Mouse (Mus musculus) neural tube, embryonic 12.5 days (tissue): ENCODE measurements around the gene 2210016F16Rik. TPM values are rescaled to one million over a fixed set of nuclear protein-coding genes. Genes with fewer than 3 reads are reported as not detected.
A peak's percentile ranks its signal among the peaks of the same experiment; 100 is the strongest.
"Not testable (repeated sequence)": the region's sequence is repeated elsewhere in the genome, so short reads cannot be mapped to it uniquely, and the experiment has no call there.

Experiments used
- ATAC-seq: fragments of 200-750 bp; cut with Nextera tagmentation; 2 replicates; pipeline ENCODE4 v1.8.0; 2017; ENCODE audit warnings: low read depth, mild to moderate bottlenecking, moderate TSS enrichment, moderate library complexity; ENCODE audit not compliant: low FRiP score
- H3K27ac ChIP-seq: fragments of 300-500 bp; sonication (generic); 2 replicates; pipeline ENCODE4 v1.5.1; 2016
- H3K27me3 ChIP-seq: fragments of 300-500 bp; sonication (generic); replicated peaks from 2 replicates; pipeline ENCODE4 v1.6.1; 2016; ENCODE audit warnings: mild to moderate bottlenecking
- H3K36me3 ChIP-seq: fragments of 300-500 bp; sonication (generic); 2 replicates; pipeline ENCODE4 v1.6.1; 2016; ENCODE audit warnings: mild to moderate bottlenecking
- H3K4me1 ChIP-seq: fragments of 300-500 bp; sonication (generic); 2 replicates; pipeline ENCODE4 v1.6.1; 2016
- H3K4me2 ChIP-seq: fragments of 300-500 bp; sonication (generic); replicated peaks from 2 replicates; pipeline ENCODE4 v1.6.1; 2016; ENCODE audit warnings: mild to moderate bottlenecking
- H3K4me3 ChIP-seq: fragments of 300-500 bp; sonication (generic); 2 replicates; pipeline ENCODE4 v1.5.1; 2016
- H3K9ac ChIP-seq: fragments of 300-500 bp; sonication (generic); 2 replicates; pipeline ENCODE4 v1.6.1; 2016; ENCODE audit warnings: mild to moderate bottlenecking
- H3K9me3 ChIP-seq: fragments of 300-500 bp; sonication (generic); 2 replicates; pipeline ENCODE4 v1.6.1; 2016; ENCODE audit warnings: mild to moderate bottlenecking
- WGBS: fragments of 180-500 bp; shearing (Covaris S2); methylation state at CpG from one replicate; pipeline ENCODE4 v1.1.7; 2016; 5-methylcytosine and 5-hydroxymethylcytosine counted together
- polyA plus RNA-seq: library from polyadenylated mRNA; unstranded; fragments of >200 nt; fragmentation: Nextera tagmentation; extraction: Ambion mirVana; gene quantifications from 2 replicates; pipeline ENCODE4 v1.2.1, GENCODE M21; 2016

2210016F16Rik gene
- polyA plus RNA-seq, 1 experiment from 2014 or later: 28.0 TPM

DNA sequence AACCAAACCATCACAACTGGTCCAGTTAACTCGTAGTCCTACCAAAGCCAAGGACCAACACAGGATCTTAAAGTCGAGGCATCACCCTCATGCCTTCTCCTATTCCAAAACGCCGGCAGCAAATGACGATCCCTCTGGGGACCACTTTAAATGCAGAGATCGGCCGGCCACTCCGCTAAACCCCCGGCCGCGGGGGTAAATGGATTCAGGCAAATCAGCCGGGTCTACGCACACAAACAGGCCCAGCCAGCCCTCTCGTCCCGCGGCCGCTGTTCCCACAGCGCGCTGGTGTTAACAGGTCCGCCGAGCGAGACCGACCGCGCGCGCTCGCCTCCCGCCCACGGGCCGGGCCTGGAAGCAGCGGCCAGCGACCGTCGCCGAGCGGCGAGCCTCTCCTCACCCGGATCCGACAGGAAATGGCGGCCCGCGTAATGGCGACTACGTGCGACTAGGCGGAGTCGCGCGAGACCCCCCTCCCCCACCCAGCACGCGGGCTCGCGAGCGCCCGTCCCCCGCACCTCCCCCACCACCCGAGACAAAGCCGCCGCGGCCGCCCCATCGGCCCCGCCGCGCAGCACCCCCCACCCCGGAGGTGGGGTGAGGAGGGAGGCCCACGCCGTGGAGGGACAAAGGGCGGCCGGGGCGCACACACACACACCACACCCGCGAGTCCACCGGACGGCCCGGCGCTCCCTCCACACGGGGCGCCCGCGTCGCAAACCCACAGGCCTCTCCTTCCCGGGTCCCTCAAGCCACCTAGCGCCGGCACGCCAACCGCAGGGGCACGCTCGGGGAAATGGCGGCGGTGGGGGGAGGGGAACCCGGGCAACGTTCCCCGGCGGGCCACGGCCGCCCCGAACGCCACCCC, 16.3 kb upstream of the 2210016F16Rik start:
- peaks cover 3% of the 10 kb centered on the region; the same call in 1 of the 2 replicates for H3K4me1 ChIP-seq
- H3K4me3 ChIP-seq: peak overlapping the region; percentile 98
- no peaks in the 10 kb centered on the region for H3K9me3 ChIP-seq
- H3K27me3 ChIP-seq: no peaks in the 10 kb centered on the region
- under 1% methylated on average over 89 of the region's 100 CpGs for WGBS
- H3K4me2 ChIP-seq: peak overlapping the region; percentile 85
- peak overlapping the region; percentile 97 for H3K27ac ChIP-seq
- peaks cover 16% of the 10 kb centered on the region for H3K36me3 ChIP-seq
- ATAC-seq: peak; percentile 57
- H3K9ac ChIP-seq: peak overlapping the region; percentile 100

DNA sequence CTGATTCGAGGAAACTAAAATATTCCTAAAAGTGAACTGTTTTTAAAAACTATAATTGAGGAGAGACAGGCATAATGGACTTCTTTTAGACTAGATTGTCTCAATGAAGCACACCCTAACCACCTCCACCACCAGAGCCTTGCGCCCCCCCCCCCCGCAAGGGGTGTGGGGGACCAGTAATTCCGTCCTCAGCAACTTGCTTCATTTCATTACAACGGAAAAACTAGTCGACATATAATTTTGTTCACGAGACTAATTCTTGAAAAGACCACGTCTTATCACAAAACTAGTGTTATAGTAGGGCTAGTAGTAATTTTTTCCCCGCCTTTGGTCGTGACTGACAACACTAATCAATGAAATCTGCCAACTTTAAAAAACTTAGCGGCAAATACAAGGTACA, 15.6 kb upstream of the 2210016F16Rik start:
- Histone ChIP-seq H3K27me3 (no peaks in the 10 kb centered on the region), H3K4me2 (peak overlapping the region; percentile 85), H3K4me3 (peak overlapping the region; percentile 98), H3K36me3 (peaks cover 24% of the 10 kb centered on the region), H3K27ac (no peak overlapping the region), H3K9me3 (no peaks in the 10 kb centered on the region), H3K9ac (peak overlapping the region; percentile 100), H3K4me1 (peaks cover 3% of the 10 kb centered on the region; the same call in 1 of the 2 replicates)
- WGBS: 1% methylated on average over 11 of the region's 11 CpGs
- ATAC-seq: no peak

DNA sequence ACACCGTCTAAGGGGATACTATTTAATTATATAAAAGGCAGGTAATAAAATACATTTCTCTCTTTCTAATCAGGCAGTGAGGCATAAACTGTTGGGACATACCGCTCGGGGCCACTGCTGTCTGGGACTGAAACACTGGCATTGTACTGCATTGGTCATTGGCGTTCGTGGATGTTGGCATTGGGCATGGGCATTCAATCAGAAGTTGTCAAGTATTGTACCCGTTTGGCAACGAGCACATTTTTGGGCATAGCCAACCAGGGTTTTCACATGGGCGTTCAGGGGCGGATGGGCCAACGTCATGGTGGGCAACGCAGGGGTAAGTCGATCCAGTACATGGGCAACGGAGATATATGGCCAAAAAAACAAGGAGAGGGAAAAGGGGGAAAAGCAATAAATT, 12.6 kb upstream of the 2210016F16Rik start:
- Histone ChIP-seq H3K4me2 (no peak overlapping the region), H3K9ac (no peak overlapping the region), H3K4me3 (no peak overlapping the region), H3K27ac (no peak overlapping the region), H3K9me3 (no peaks in the 10 kb centered on the region), H3K4me1 (peaks cover 3% of the 10 kb centered on the region; the same call in 1 of the 2 replicates), H3K36me3 (peaks cover 47% of the 10 kb centered on the region), H3K27me3 (no peaks in the 10 kb centered on the region)
- WGBS: 82% methylated on average over 13 of the region's 13 CpGs
- ATAC-seq: no peak

DNA sequence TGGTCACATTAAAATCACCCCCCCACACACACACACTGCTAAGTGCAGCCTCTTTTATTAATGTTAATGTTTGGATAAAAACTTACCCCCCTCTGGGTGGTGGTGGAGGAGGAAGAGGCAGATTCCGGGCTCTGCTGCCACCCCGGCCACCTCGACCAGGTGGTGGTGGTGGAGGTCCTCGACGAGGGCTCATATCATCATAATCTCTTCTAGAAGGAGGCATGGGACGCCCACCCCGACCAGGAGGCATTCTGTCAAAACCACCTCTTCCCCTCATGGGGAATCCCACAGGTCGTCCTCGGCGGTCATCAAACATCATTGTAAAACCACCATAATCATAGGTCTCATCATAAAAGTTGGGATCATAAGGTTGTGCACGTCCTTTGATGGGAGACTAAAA, 9.4 kb upstream of the 2210016F16Rik start:
- not testable (repeated sequence) for H3K9ac ChIP-seq, H3K27me3 ChIP-seq, H3K27ac ChIP-seq, ATAC-seq, H3K4me2 ChIP-seq, H3K9me3 ChIP-seq, H3K4me1 ChIP-seq, H3K4me3 ChIP-seq
- H3K36me3 ChIP-seq: peaks cover 66% of the 10 kb centered on the region
- WGBS: 85% methylated on average over 11 of the region's 11 CpGs

DNA sequence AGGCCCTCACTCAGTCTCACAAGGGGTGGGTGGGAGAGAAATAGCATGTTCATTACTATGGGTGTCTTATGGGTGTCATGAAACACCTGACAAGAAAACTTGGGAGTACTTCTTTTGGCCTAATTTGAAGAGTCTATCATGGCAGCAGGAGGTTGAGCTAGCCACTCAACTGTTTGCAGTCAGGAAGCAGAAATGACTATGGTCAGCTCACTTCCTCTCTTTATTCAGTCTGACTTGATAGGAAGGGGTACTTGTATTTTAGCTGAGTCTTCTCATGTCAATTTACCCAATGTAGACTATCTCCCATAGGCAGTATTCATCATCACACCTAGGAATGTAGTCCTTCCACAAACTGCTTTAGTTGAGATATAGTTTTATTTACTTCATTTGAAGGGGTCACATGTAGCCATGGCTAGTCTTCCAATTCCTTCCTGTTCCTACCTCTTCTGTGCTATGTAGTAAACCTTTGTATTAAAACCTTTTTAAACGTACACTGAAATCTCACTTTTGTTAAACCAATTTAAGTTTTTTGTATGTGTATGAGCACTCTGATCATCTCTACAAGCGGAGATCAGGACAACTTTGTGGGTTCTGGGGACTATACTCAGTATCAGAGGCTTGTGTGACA, 4.4 kb upstream of the 2210016F16Rik start:
- Histone ChIP-seq H3K36me3 (peaks cover 31% of the 10 kb centered on the region), H3K4me1 (no peaks in the 10 kb centered on the region), H3K27ac (no peak overlapping the region), H3K4me2 (no peak overlapping the region), H3K27me3 (no peaks in the 10 kb centered on the region), H3K4me3 (no peak overlapping the region), H3K9me3 (no peaks in the 10 kb centered on the region), H3K9ac (no peak overlapping the region)
- no peak for ATAC-seq
- WGBS: 84% methylated on average over 2 of the region's 2 CpGs

DNA sequence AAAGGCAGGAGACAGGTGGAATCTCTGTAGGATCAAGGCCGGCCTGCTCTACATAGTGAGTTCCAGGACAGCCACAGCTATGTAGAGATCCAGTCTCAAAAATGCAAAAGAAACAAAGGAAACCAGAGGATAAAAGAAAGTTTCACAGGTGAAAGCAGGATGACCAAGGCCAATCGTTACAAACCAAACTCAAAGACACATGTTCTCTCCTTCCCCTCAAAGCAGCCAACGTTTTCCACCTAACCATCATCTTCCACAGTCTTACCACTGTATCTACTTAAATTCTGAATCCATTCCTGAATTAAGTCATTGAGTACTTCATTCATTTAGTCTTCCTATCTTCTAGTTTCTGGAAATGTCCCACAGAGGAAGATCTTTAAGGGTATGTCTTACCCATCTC, 3.4 kb upstream of the 2210016F16Rik start:
- no peak overlapping the region for H3K4me2 ChIP-seq
- 72% methylated on average over 3 of the region's 3 CpGs for WGBS
- ATAC-seq: no peak
- no peak overlapping the region for H3K27ac ChIP-seq
- peaks cover 24% of the 10 kb centered on the region for H3K36me3 ChIP-seq
- H3K27me3 ChIP-seq: no peaks in the 10 kb centered on the region
- no peak overlapping the region for H3K9ac ChIP-seq
- H3K9me3 ChIP-seq: no peaks in the 10 kb centered on the region
- peaks cover 5% of the 10 kb centered on the region for H3K4me1 ChIP-seq
- H3K4me3 ChIP-seq: no peak overlapping the region

DNA sequence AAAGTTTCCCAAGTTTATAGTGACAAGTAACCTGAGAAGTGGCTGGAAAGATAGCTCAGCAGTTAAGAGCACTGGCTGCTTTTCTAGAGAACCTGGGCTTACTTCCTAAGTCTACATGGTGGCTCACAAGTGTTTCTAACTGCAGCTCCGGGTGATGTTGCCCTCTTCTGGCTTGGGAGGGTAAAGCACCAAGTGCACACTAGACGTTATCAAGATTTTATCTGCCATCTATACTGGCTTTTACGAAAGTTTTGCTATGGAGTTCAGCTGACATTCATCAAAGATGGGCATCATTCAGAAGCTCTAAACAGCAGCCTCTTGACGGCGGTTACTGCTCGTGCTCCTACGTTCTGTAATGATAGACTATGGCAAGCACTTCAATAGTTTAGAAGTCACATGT, 2.9 kb upstream of the 2210016F16Rik start:
- WGBS: 20% methylated on average over 7 of the region's 7 CpGs
- peaks cover 23% of the 10 kb centered on the region for H3K36me3 ChIP-seq
- H3K4me2 ChIP-seq: no peak overlapping the region
- H3K9ac ChIP-seq: no peak overlapping the region
- no peak overlapping the region for H3K27ac ChIP-seq
- no peaks in the 10 kb centered on the region for H3K9me3 ChIP-seq
- H3K27me3 ChIP-seq: no peaks in the 10 kb centered on the region
- peaks cover 5% of the 10 kb centered on the region for H3K4me1 ChIP-seq
- H3K4me3 ChIP-seq: no peak overlapping the region
- no peak for ATAC-seq

DNA sequence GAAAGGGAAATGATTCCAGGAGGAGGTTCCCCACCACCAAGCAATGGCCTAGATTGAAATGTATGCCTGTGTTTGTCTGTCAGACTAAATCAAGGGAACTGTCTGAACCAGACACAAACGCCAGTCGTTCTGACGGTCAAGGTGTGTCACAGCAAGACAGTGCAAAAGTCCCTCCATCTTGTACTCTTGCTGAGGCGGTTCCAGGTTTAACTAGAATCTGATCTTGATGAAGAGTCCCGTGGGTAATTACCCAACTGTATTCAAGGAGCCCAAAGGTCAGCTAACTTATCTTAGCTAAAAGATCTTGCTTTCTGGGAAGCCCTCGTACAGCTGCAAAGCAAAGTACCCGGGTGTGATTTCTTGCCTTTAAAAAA, 509 bp upstream of the 2210016F16Rik start:
- H3K4me3 ChIP-seq: no peak overlapping the region
- H3K9me3 ChIP-seq: peaks cover 19% of the 10 kb centered on the region
- peak overlapping the region; percentile 93 for H3K4me2 ChIP-seq
- H3K36me3 ChIP-seq: peaks cover 33% of the 10 kb centered on the region
- ATAC-seq: no peak
- H3K9ac ChIP-seq: peak overlapping the region; percentile 75; the same call in 1 of the 2 replicates
- H3K27me3 ChIP-seq: no peaks in the 10 kb centered on the region
- H3K27ac ChIP-seq: no peak overlapping the region
- peaks cover 5% of the 10 kb centered on the region for H3K4me1 ChIP-seq
- WGBS: 86% methylated on average over 7 of the region's 7 CpGs

DNA sequence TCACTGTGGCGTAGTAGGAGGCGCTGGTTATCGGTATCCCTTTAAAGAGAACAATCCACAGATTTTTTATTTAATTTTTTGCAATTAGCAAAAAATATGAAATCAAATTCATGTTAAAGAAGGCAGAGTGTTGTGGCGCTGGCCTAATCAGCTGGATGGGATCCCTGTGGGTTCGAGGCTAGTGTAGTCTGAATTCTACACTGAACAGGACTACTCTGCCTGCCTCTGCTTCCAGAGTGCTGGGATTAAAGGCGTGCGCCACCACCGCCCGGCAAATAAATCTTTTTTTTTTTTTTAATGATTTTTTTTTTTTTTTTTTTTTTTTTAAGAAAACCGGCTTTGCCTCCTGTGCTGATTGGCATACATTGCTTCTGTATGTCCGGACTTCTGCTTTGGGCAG, 654 bp downstream of the 2210016F16Rik start:
- Histone ChIP-seq H3K9me3 (peaks cover 25% of the 10 kb centered on the region), H3K4me2 (peak overlapping the region; percentile 93), H3K9ac (peak overlapping the region; percentile 75), H3K27ac (no peak overlapping the region), H3K27me3 (no peaks in the 10 kb centered on the region), H3K4me1 (peaks cover 5% of the 10 kb centered on the region), H3K4me3 (peak overlapping the region; percentile 70), H3K36me3 (peaks cover 33% of the 10 kb centered on the region)
- 0 out of 2 replicates have a peak, but pooled peaks have one; percentile 35 for ATAC-seq
- WGBS: 64% methylated on average over 10 of the region's 11 CpGs

DNA sequence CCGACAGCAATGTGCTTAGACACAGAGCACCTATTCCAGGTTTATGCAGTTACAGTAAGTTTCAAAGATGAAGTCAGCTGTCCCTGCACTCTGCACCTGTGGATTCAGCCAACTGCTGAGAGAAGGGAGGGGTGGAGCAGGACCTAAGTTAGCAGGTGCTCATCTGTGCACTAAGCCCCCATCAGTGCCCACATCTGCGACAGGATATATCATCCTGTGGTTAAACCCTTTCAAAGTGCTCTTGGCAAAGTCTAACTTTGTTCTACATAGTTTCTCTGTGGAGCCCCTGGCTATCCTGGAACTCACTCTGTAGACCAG, 11.9 kb downstream of the 2210016F16Rik start:
- H3K36me3 ChIP-seq: no peaks in the 10 kb centered on the region
- H3K4me2 ChIP-seq: no peak overlapping the region
- H3K27ac ChIP-seq: no peak overlapping the region
- no peak overlapping the region for H3K4me3 ChIP-seq
- ATAC-seq: no peak
- no peaks in the 10 kb centered on the region for H3K4me1 ChIP-seq
- peaks cover 9% of the 10 kb centered on the region; the same call in 1 of the 2 replicates for H3K9me3 ChIP-seq
- 90% methylated on average over 2 of the region's 2 CpGs for WGBS
- no peaks in the 10 kb centered on the region for H3K27me3 ChIP-seq
- H3K9ac ChIP-seq: no peak overlapping the region

DNA sequence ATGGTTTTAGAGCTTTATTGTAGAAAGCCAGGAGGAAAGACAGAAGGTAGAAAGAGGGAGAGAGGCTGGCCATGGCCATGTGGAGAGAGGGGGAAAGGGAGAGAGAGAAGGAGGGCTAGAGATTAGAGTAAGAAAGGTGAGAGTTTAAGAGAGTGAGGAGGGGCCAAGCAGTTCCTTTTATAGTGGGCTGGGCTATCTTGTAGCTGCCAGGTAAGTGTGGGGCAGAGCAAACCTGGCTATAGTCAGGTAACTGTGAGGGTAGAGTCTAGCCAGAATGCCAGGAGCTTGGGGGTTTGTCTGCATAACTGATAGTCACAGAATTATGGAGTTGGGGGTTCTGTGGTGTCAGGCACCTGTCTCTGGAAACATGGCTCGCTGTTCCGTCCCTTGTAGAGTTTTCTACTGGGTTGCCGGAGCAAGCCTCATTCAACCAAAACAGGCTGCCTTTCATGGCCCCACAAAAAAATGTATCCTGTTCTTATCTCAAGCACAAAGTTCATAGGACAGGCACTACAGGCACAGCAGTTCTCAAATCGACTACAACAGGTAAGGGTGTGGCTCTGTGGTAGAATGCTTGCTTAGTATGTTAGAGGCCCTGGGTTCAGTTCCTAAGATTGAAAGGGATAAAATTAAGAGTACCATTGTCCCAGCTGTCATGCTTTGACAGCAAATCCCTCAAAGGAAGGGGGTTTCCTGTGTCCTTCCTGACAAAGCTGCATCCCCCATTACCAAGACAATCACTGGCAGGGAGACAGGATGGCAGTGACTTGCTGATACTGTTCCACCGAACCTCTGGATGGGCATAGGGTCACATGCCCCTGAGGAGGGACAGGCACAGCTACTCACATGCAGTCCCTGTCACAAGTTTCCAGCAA, 12.5 kb downstream of the 2210016F16Rik start:
- no peak for ATAC-seq
- Histone ChIP-seq H3K27me3 (no peaks in the 10 kb centered on the region), H3K4me1 (no peaks in the 10 kb centered on the region), H3K4me3 (no peak overlapping the region), H3K9me3 (peaks cover 9% of the 10 kb centered on the region; the same call in 1 of the 2 replicates), H3K4me2 (no peak overlapping the region), H3K36me3 (no peaks in the 10 kb centered on the region), H3K27ac (no peak overlapping the region), H3K9ac (no peak overlapping the region)
- 94% methylated on average over 5 of the region's 5 CpGs for WGBS

DNA sequence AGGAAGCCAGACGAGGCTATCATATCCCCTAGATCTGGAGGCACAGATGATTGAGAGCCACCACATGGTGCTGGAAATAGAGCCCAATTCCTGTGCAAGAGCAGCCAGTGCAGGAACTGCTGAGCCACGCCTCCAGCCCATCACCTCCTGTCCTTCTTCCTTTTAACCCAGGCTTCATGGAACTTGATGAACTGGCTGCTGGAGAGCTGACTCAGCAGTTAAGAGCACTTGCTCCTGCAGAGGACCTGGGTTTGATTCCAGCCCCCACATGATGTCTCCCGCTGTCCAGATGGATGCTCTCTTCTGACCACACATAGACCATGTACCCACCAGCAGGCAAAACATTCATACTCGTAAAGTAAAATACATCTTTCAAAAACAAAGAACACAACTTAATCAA, 16.2 kb downstream of the 2210016F16Rik start:
- Histone ChIP-seq H3K9ac (no peak overlapping the region), H3K4me2 (no peak overlapping the region), H3K27me3 (no peaks in the 10 kb centered on the region), H3K36me3 (no peaks in the 10 kb centered on the region), H3K9me3 (no peaks in the 10 kb centered on the region), H3K4me3 (no peak overlapping the region), H3K4me1 (no peaks in the 10 kb centered on the region), H3K27ac (no peak overlapping the region)
- ATAC-seq: no peak
- 74% methylated on average over 4 of the region's 4 CpGs for WGBS
